18 mouse cellular contexts compared by ENCODE assay signal in the genomic region with DNA sequence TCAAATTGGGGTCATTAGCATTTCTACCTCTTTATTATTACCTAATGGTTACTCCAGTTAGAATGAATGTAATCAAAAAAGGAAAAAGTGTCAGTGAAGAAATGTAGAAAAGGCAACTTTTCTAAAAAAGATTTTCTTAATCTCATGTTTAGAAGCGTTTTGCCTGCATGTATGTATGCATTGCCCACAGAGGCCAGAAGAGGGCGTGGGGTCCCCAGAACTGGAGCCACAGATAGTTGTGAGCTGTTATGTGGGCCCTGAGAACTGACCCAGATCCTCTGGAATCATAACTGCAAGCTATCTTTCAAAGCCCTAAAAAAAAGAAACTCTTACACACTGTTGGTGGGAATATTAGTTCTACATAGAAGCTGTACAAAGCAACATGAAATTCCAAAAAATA. TPM values are rescaled to one million over a fixed set of nuclear protein-coding genes. Genes with fewer than 3 reads are reported as not detected.
DNase-seq lines count a peak whose midpoint lies in the region; ATAC-seq and TF ChIP-seq lines count a peak whose summit lies in the region.
"Had no signal": no experiment of that assay in that cellular context is flagged by ENCODE, and none has a peak within 500 bp of the region (broad histone marks: within the 10 kb centered on the region; RNA-seq: fewer than 3 reads in every experiment).

No protein-coding gene starts in this region.

- H3K27me3 ChIP-seq in kidney, adult 2 months (replicated peaks; ENCODE audit: control insufficient read depth, insufficient read depth, low read length), result no peaks in the 10 kb centered on the region
- H3K27me3 ChIP-seq in midbrain, postnatal 0 days (ENCODE audit: insufficient read depth, low read length), result no peaks in the 10 kb centered on the region
- no peaks in the 10 kb centered on the region for H3K27me3 ChIP-seq in midbrain, embryonic 10.5 days (ENCODE audit: low read depth, poor library complexity, severe bottlenecking)
- H3K27me3 ChIP-seq: CH12.LX; embryonic facial prominence, embryonic 15.5 days; heart, embryonic 15.5 days; lung, embryonic 15.5 days; midbrain, embryonic 12.5 days had no signal

- no peak overlapping the region for H3K4me2 ChIP-seq in midbrain, postnatal 0 days (ENCODE audit: low read depth, low read length, poor library complexity, severe bottlenecking)
- H3K4me2 ChIP-seq: embryonic facial prominence, embryonic 15.5 days; heart, embryonic 15.5 days; lung, embryonic 15.5 days; midbrain, embryonic 12.5 days had no signal

- H3K27ac ChIP-seq in kidney, adult 2 months (ENCODE audit: insufficient read depth, low read depth, low read length), result no peak overlapping the region
- H3K27ac ChIP-seq in midbrain, postnatal 0 days (ENCODE audit: low read depth, low read length), result no peak overlapping the region
- no peak overlapping the region for H3K27ac ChIP-seq in midbrain, embryonic 10.5 days (replicated peaks)
- no peak overlapping the region for H3K27ac ChIP-seq in bone marrow, adult 2 months (ENCODE audit: control insufficient read depth, insufficient read depth, low read depth, low read length, poor library complexity)
- H3K27ac ChIP-seq: embryonic facial prominence, embryonic 15.5 days; heart, embryonic 15.5 days; lung, embryonic 15.5 days; midbrain, embryonic 12.5 days had no signal

- H3K36me3 ChIP-seq in kidney, adult 2 months (ENCODE audit: control insufficient read depth, insufficient read depth, low read length), result peaks cover 10% of the 10 kb centered on the region
- H3K36me3 ChIP-seq in midbrain, postnatal 0 days (ENCODE audit: insufficient read depth, low read length), result peaks cover 3% of the 10 kb centered on the region; the same call in 1 of the 2 replicates
- peaks cover 39% of the 10 kb centered on the region for H3K36me3 ChIP-seq in midbrain, embryonic 10.5 days

- TF ChIP-seq CTCF in kidney, adult 2 months (conservative IDR thresholded peaks at IDR 0.05; ENCODE audit: insufficient read depth, insufficient read length, low read depth, low read length), result 0 out of 2 replicates have a peak, but pooled peaks have one; percentile 28
- peak; percentile 42 for TF ChIP-seq CTCF in midbrain, postnatal 0 days (IDR thresholded peaks at IDR 0.05)
- TF ChIP-seq CTCF in bone marrow, adult 2 months (IDR thresholded peaks at IDR 0.05; ENCODE audit: control insufficient read depth, insufficient read depth, low read length), result peak; percentile 19; the same call in 1 of the 2 replicates

- TF ChIP-seq POLR2A in kidney, adult 2 months (IDR thresholded peaks at IDR 0.05; ENCODE audit: low read depth, low read length), result no peak
- TF ChIP-seq POLR2A in bone marrow, adult 2 months (IDR thresholded peaks at IDR 0.05; ENCODE audit: borderline replicate concordance, control insufficient read depth, low read depth, low read length), result no peak

- no peaks in the 10 kb centered on the region for H3K9me3 ChIP-seq in midbrain, postnatal 0 days (ENCODE audit: low read length)
- no peaks in the 10 kb centered on the region for H3K9me3 ChIP-seq in midbrain, embryonic 10.5 days (replicated peaks)
- H3K9me3 ChIP-seq: embryonic facial prominence, embryonic 15.5 days; heart, embryonic 15.5 days; lung, embryonic 15.5 days; midbrain, embryonic 12.5 days had no signal

- DNase-seq in kidney, adult 2 months, result no peak
- no peak for DNase-seq in kidney, adult 9 months
- no peak for DNase-seq in midbrain, postnatal 0 days (ENCODE audit: low spot score)
- no peak for DNase-seq in midbrain, embryonic 10.5 days (ENCODE audit: low spot score)
- no peak for DNase-seq in layer of hippocampus, adult 18-20 months (ENCODE audit: low spot score in 2 of 2)
- no peak for DNase-seq in embryo, embryonic 10 days (ENCODE audit: low spot score)
- DNase-seq: adrenal gland, postnatal 36 days; left cerebral cortex, postnatal 4 days; right cerebral cortex, postnatal 14 days; thymus, adult 2 months had no signal

- no peak overlapping the region for H3K4me3 ChIP-seq in kidney, adult 2 months (ENCODE audit: insufficient read depth, low read depth, low read length)
- no peak overlapping the region for H3K4me3 ChIP-seq in midbrain, postnatal 0 days (ENCODE audit: low read depth, low read length)
- no peak overlapping the region for H3K4me3 ChIP-seq in midbrain, embryonic 10.5 days
- no peak overlapping the region for H3K4me3 ChIP-seq in bone marrow, adult 2 months (replicated peaks; ENCODE audit: control insufficient read depth, low read depth, low read length)
- H3K4me3 ChIP-seq: embryonic facial prominence, embryonic 15.5 days; heart, embryonic 15.5 days; lung, embryonic 15.5 days; midbrain, embryonic 12.5 days had no signal

- 77% methylated on average over 2 of the region's 2 CpGs for WGBS in kidney, adult 2 months
- 77% methylated on average over 2 of the region's 2 CpGs for WGBS in midbrain, postnatal 0 days
- WGBS in midbrain, embryonic 10.5 days, result 70% methylated on average over 2 of the region's 2 CpGs
- 77% methylated on average over 2 of the region's 2 CpGs for WGBS in bone marrow, adult 2 months

- no peaks in the 10 kb centered on the region; the same call in 1 of the 2 replicates for H3K4me1 ChIP-seq in kidney, adult 2 months (ENCODE audit: control insufficient read depth, insufficient read depth, low read length)
- no peaks in the 10 kb centered on the region for H3K4me1 ChIP-seq in midbrain, postnatal 0 days (ENCODE audit: insufficient read depth, low read length)
- peaks cover 2% of the 10 kb centered on the region; the same call in 1 of the 2 replicates for H3K4me1 ChIP-seq in midbrain, embryonic 10.5 days
- no peaks in the 10 kb centered on the region for H3K4me1 ChIP-seq in bone marrow, adult 2 months (ENCODE audit: control insufficient read depth, insufficient read depth, low read length)
- H3K4me1 ChIP-seq: embryonic facial prominence, embryonic 15.5 days; heart, embryonic 15.5 days; lung, embryonic 15.5 days; midbrain, embryonic 12.5 days had no signal

- no peak for ATAC-seq in midbrain, postnatal 0 days (ENCODE audit: low FRiP score)
- ATAC-seq: activated CD4-positive, CD25-positive, alpha-beta regulatory T cell, adult 4 months had no signal

- no peak overlapping the region for H3K9ac ChIP-seq in midbrain, postnatal 0 days (replicated peaks; ENCODE audit: low read length, poor library complexity, severe bottlenecking)
- H3K9ac ChIP-seq: embryonic facial prominence, embryonic 15.5 days; heart, embryonic 15.5 days; lung, embryonic 15.5 days; midbrain, embryonic 12.5 days had no signal

RNA-seq across cellular contexts. Expression of gene Uap1, which starts 19.5 kb away (rescaled TPM):
- polyA plus RNA-seq in kidney, adult 2 months (2012; rRNA removed), result 31.6 and 34.3 TPM in 2 replicates
- total RNA-seq in midbrain, postnatal 0 days (2014; rRNA removed), result 38.6 and 52.8 TPM in 2 replicates
- polyA plus RNA-seq in midbrain, postnatal 0 days (2015; fragmentation: Nextera tagmentation; extraction: Ambion mirVana), result 55.8 and 59.0 TPM in 2 replicates
- polyA plus RNA-seq in midbrain, embryonic 10.5 days (2016; fragmentation: Nextera tagmentation; extraction: Ambion mirVana), result 52.0 and 55.5 TPM in 2 replicates
- polyA plus RNA-seq in bone marrow, adult 2 months (2011; ENCODE audit: insufficient read depth, insufficient read length, low replicate concordance, missing spikeins), result 18.5 and 23.4 TPM in 2 replicates
- 10 to 100 TPM; 52.2 to 55.7 TPM for total RNA-seq in layer of hippocampus, adult 18-20 months (2021)

RNA-seq across cellular contexts. Expression of gene Ddr2, which starts 44.7 kb away (rescaled TPM):
- 9.5 and 9.7 TPM in 2 replicates for polyA plus RNA-seq in kidney, adult 2 months (2012; rRNA removed)
- total RNA-seq in midbrain, postnatal 0 days (2014; rRNA removed), result 8.2 and 9.8 TPM in 2 replicates
- polyA plus RNA-seq in midbrain, postnatal 0 days (2015; fragmentation: Nextera tagmentation; extraction: Ambion mirVana), result 7.4 and 8.0 TPM in 2 replicates
- 22.8 and 23.0 TPM in 2 replicates for polyA plus RNA-seq in midbrain, embryonic 10.5 days (2016; fragmentation: Nextera tagmentation; extraction: Ambion mirVana)
- polyA plus RNA-seq in bone marrow, adult 2 months (2011; ENCODE audit: insufficient read depth, insufficient read length, low replicate concordance, missing spikeins), result 3.2 and 6.0 TPM in 2 replicates
- total RNA-seq in layer of hippocampus, adult 18-20 months (2021), result 1 to 10 TPM; 3.5 to 3.7 TPM
- total RNA-seq: common myeloid progenitor, adult 5-6 weeks had no signal

RNA-seq across cellular contexts. Expression of gene Uhmk1, which starts 59.9 kb away (rescaled TPM):
- polyA plus RNA-seq in kidney, adult 2 months (2012; rRNA removed), result 20.8 and 27.6 TPM in 2 replicates
- 46.4 and 57.3 TPM in 2 replicates for total RNA-seq in midbrain, postnatal 0 days (2014; rRNA removed)
- 7.2 and 8.2 TPM in 2 replicates for polyA plus RNA-seq in midbrain, postnatal 0 days (2015; fragmentation: Nextera tagmentation; extraction: Ambion mirVana)
- 9.2 and 10.7 TPM in 2 replicates for polyA plus RNA-seq in midbrain, embryonic 10.5 days (2016; fragmentation: Nextera tagmentation; extraction: Ambion mirVana)
- 15.9 and 16.0 TPM in 2 replicates for polyA plus RNA-seq in bone marrow, adult 2 months (2011; ENCODE audit: insufficient read depth, insufficient read length, low replicate concordance, missing spikeins)
- total RNA-seq in layer of hippocampus, adult 18-20 months (2021), result 100 to 1,000 TPM; 147 to 148 TPM
